ENCODE assay signal across 8 mouse cellular contexts in the genomic region with DNA sequence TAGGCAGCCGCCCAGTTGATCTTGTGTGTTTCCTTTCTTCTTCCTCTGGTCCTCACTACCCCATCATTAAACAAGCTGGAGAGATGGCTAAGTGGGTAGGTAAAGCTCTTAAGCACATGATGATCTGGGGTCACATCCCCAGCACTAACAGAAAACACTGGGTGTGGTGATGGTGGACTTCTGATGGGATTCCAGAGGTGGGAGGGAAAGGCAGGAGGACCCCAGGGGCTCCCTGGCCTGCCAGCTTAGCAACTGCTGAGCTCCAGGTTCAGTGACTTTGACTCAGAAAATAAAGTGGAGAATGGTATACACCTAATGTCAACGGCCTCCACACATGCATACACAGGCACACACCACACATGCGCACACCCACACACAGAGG. TPM values are rescaled to one million over a fixed set of nuclear protein-coding genes. Genes with fewer than 3 reads are reported as not detected.
DNase-seq lines count a peak whose midpoint lies in the region; ATAC-seq and TF ChIP-seq lines count a peak whose summit lies in the region.

No protein-coding gene starts in this region.

- peak overlapping the region; percentile 78 for H3K4me2 ChIP-seq in kidney, embryonic 16.5 days (replicated peaks; ENCODE audit: low read depth, low read length)
- peak overlapping the region; percentile 85 for H3K4me2 ChIP-seq in hindbrain, embryonic 15.5 days
- H3K4me2 ChIP-seq in myocyte (ENCODE audit: low read depth): peak overlapping the region; percentile 74

- peaks cover 34% of the 10 kb centered on the region for H3K36me3 ChIP-seq in kidney, embryonic 16.5 days (ENCODE audit: insufficient read depth, low read length)
- H3K36me3 ChIP-seq in hindbrain, embryonic 15.5 days: peaks cover 32% of the 10 kb centered on the region
- H3K36me3 ChIP-seq in myocyte (ENCODE audit: control insufficient read depth, insufficient read depth): no peaks in the 10 kb centered on the region

- H3K4me1 ChIP-seq in kidney, embryonic 16.5 days (ENCODE audit: insufficient read depth, low read length): peaks cover 9% of the 10 kb centered on the region
- H3K4me1 ChIP-seq in hindbrain, embryonic 15.5 days (replicated peaks): peaks cover 17% of the 10 kb centered on the region

- peak overlapping the region; percentile 51 for H3ac ChIP-seq in myocyte (ENCODE audit: control insufficient read depth, insufficient read length)

- H3K27me3 ChIP-seq in kidney, embryonic 16.5 days (ENCODE audit: insufficient read depth, low read length): no peaks in the 10 kb centered on the region
- H3K27me3 ChIP-seq in hindbrain, embryonic 15.5 days: no peaks in the 10 kb centered on the region
- H3K27me3 ChIP-seq in myocyte (ENCODE audit: control insufficient read depth, insufficient read depth, insufficient read length): no peaks in the 10 kb centered on the region

- no peaks in the 10 kb centered on the region for H3K9me3 ChIP-seq in kidney, embryonic 16.5 days (ENCODE audit: low read length)
- H3K9me3 ChIP-seq in hindbrain, embryonic 15.5 days: no peaks in the 10 kb centered on the region

- 39% methylated on average over 3 of the region's 3 CpGs for WGBS in kidney, embryonic 16.5 days
- WGBS in hindbrain, embryonic 15.5 days: 51% methylated on average over 3 of the region's 3 CpGs

- no peak for TF ChIP-seq POLR2A in myocyte (IDR thresholded peaks at IDR 0.05; ENCODE audit: insufficient read length, low read depth)

- no peak for DNase-seq in kidney, postnatal 25 days
- peak; percentile 66 for DNase-seq in ZHBTc4 (ENCODE audit: low read depth, low spot score)
- no peak for DNase-seq in spleen, postnatal 4 days (ENCODE audit: low spot score in 2 of 2)
- no peak for DNase-seq in frontal cortex, adult 2 months (ENCODE audit: extremely low spot score in 1 of 2, low spot score in 1 of 2)
- no peak for DNase-seq in c-Kit-positive CD71-positive TER-119-positive erythroid progenitor cells, embryonic 14.5 days (ENCODE audit: low spot score)

- peak; percentile 13; the same call in 1 of the 2 replicates for ATAC-seq in kidney, embryonic 16.5 days (ENCODE audit: low FRiP score, low TSS enrichment)
- ATAC-seq in hindbrain, embryonic 15.5 days (ENCODE audit: low FRiP score, low read depth): peak; percentile 23; the same call in 1 of the 2 replicates

- H3K79me2 ChIP-seq in myocyte (ENCODE audit: control insufficient read depth, insufficient read depth): no peaks in the 10 kb centered on the region

- peak overlapping the region; percentile 84 for H3K4me3 ChIP-seq in kidney, embryonic 16.5 days (ENCODE audit: low read length)
- H3K4me3 ChIP-seq in hindbrain, embryonic 15.5 days: peak overlapping the region; percentile 76
- H3K4me3 ChIP-seq in myocyte: peak overlapping the region; percentile 57

- H3K9ac ChIP-seq in kidney, embryonic 16.5 days (replicated peaks; ENCODE audit: low read length): peak overlapping the region; percentile 91
- peak overlapping the region; percentile 80 for H3K9ac ChIP-seq in hindbrain, embryonic 15.5 days

- peak overlapping the region; percentile 93 for H3K27ac ChIP-seq in kidney, embryonic 16.5 days (ENCODE audit: low read length)
- peak overlapping the region; percentile 94 for H3K27ac ChIP-seq in hindbrain, embryonic 15.5 days (replicated peaks)

TF ChIP-seq in myocyte, 11 proteins besides CTCF, POLR2A, EP300 and RAD21:
- TF ChIP-seq TCF3 (IDR thresholded peaks at IDR 0.05; ENCODE audit: insufficient read length, low read depth): no peak
- TF ChIP-seq MAX (IDR thresholded peaks at IDR 0.05; ENCODE audit: low read depth): no peak
- TF ChIP-seq MYOD1 (IDR thresholded peaks at IDR 0.05; ENCODE audit: control insufficient read depth in 1 of 3, insufficient read length in 2 of 3, low read depth in 2 of 3): no peak
- no peak for TF ChIP-seq E2F4 (IDR thresholded peaks at IDR 0.05; ENCODE audit: insufficient read depth)
- no peak for TF ChIP-seq USF1 (IDR thresholded peaks at IDR 0.05; ENCODE audit: low read depth)
- no peak for TF ChIP-seq CEBPB (IDR thresholded peaks at IDR 0.05; ENCODE audit: insufficient read depth, poor library complexity, severe bottlenecking)

RNA-seq across cellular contexts. Expression of a gene that starts 0.6 kb away (rescaled TPM):
- polyA plus RNA-seq in kidney, embryonic 16.5 days (2015; fragmentation: Nextera tagmentation; extraction: Ambion mirVana): 4.0 and 6.0 TPM in 2 replicates
- polyA plus RNA-seq in hindbrain, embryonic 15.5 days (2015; fragmentation: Nextera tagmentation; extraction: Ambion mirVana): 4.8 and 6.1 TPM in 2 replicates
- polyA plus RNA-seq in myocyte (2012; fragmentation: generic; extraction: Trizol): 1.1 TPM
- polyA plus RNA-seq in frontal cortex, adult 2 months (2012; rRNA removed): 2.5 and 2.9 TPM in 2 replicates

RNA-seq across cellular contexts. Expression of a gene that starts 0.7 kb away (rescaled TPM):
- polyA plus RNA-seq in kidney, embryonic 16.5 days (2015; fragmentation: Nextera tagmentation; extraction: Ambion mirVana): 24.7 and 25.2 TPM in 2 replicates
- polyA plus RNA-seq in hindbrain, embryonic 15.5 days (2015; fragmentation: Nextera tagmentation; extraction: Ambion mirVana): 18.2 and 19.5 TPM in 2 replicates
- 10.7 TPM for polyA plus RNA-seq in myocyte (2012; fragmentation: generic; extraction: Trizol)
- polyA plus RNA-seq in frontal cortex, adult 2 months (2012; rRNA removed): 3.3 and 4.1 TPM in 2 replicates

RNA-seq across cellular contexts. Expression of a gene that starts 5.3 kb away (rescaled TPM):
- 2.0 and 2.6 TPM in 2 replicates for polyA plus RNA-seq in kidney, embryonic 16.5 days (2015; fragmentation: Nextera tagmentation; extraction: Ambion mirVana)
- polyA plus RNA-seq in hindbrain, embryonic 15.5 days (2015; fragmentation: Nextera tagmentation; extraction: Ambion mirVana): 3.3 and 3.6 TPM in 2 replicates
- 0.58 TPM for polyA plus RNA-seq in myocyte (2012; fragmentation: generic; extraction: Trizol)
- 3.5 and 3.9 TPM in 2 replicates for polyA plus RNA-seq in frontal cortex, adult 2 months (2012; rRNA removed)

RNA-seq across cellular contexts. Expression of a gene that starts 55.4 kb away (rescaled TPM):
- polyA plus RNA-seq in kidney, embryonic 16.5 days (2015; fragmentation: Nextera tagmentation; extraction: Ambion mirVana): 3.2 and 4.0 TPM in 2 replicates
- polyA plus RNA-seq in hindbrain, embryonic 15.5 days (2015; fragmentation: Nextera tagmentation; extraction: Ambion mirVana): 7.2 and 9.8 TPM in 2 replicates
- 6.4 TPM for polyA plus RNA-seq in myocyte (2012; fragmentation: generic; extraction: Trizol)
- polyA plus RNA-seq in frontal cortex, adult 2 months (2012; rRNA removed): 38.5 and 41.4 TPM in 2 replicates
